Mouse (Mus musculus) 3T3-L1 (cell line): ENCODE measurements around the gene Ptprn.
A peak's percentile ranks its signal among the peaks of the same experiment; 100 is the strongest.

Source experiments
- DNase-seq: peaks from one replicate; pipeline ENCODE4 v3.0.0-alpha.2; 2015; ENCODE audit warnings: low read depth, low spot score

The Ptprn gene

GRCm38 (mm10) chr1:75264091-75264880 is at the start of gene Ptprn:
Gene Ptprn, minus strand, starts transcription at chr1:75264502.
- peak; percentile 57 for DNase-seq

DNA sequence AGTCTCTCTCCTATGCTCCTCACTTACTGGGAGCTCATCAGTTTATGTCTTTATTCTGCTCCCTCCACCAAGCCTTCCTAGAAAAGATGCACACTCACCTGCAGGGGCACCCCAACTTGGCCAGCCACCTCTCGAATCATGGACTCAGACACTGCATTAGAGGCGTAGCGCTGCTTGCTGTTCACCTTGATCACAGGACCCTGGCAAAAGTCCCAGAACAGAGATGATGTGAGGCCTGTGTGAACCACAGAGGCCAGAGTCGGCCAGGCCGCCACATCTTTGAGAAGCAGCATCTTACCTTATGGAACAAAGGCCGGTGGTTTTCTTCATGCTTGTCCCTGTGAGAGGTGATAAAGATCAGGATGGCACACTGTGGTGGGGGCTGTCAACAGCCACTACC is 47.4 kb upstream of the Ptprn start:
- DNase-seq = no peak

- DNase-seq = no peak
Observed at GRCm38 (mm10) chr1:75304662-75305061, 40.4 kb upstream of the Ptprn start.

DNA sequence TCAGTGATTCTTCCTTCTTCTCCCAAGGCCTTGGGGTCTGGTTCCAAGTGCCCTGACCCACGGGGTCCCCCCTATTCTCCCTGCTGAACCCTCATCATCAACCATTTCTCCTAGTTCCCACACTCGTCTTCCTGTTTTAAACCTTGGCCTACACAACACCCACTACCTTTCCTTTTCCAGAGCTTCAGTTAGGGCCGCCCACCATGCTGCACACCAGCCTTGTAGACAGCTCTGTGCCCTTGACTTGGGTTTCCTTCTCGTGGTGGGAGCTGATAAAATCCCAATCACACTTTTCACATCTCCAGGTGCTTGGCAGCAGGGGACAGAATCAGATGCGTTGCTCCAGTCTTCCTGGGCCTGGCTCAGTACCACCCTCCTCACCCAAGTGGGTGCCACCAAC is 30.0 kb upstream of the Ptprn start:
- DNase-seq = no peak

DNA sequence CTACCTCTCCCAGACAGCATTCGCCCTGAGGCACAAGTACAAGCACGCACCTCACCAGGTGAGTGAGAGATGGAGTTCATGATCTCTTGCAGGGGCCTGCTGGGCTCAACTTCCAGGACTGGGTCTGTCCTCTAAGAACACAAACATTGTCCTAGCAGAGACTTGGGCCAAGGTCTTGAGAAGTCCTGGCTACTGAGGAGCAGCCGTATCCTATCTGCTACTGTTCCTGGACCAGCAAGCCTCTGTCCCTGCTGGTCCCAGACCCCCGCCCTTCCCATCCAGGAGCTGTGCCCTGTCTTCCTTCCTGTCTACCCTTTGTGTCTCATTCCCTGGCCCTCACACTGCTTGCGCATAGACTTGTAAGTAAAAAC is 29.0 kb upstream of the Ptprn start:
- no peak for DNase-seq

DNA sequence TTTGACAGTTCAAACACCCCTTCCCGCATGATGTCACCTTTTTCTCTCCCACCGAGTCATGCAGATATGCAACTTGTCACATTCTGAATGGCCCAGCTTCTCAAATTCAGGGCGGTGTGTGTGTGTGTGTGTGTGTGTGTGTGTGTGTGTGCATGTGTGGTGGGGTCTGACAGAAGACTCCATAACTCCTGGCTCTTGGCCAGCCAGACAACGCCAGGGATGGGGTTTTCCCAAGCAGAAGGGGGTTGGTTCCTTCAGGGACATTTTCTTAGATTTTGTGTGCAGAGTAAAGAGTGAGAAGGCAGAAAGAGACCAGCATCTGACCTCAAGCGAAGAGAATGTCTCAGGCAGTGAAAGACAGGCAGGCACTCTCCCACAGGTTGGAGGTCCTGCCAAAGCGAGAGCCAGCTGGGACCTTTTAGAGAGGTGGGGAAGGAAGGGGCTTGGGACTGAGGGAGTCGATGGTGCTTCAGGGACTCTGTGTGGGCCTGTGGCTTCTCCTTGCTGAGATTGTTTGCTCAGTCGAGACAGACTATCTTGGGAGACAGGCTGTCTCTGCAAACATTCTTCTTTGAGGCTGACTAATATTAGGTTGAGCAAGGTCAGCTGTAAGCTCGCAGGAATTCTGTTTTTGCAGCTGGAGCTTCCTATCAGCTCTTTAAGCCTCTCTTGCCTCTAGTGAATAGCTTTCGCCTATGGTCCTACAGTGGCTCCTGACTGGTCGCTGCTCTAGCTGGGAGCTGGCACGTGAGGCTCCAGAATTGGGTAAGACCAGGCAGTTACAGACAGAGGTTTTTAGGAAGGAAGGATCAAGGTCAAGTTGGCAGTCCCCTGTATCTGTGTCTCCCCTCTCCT is 28.4 kb upstream of the Ptprn start:
- DNase-seq = peak; percentile 83

GRCm38 (mm10) chr1:75291321-75291720 is 27.0 kb upstream of the Ptprn start:
- DNase-seq = no peak

DNA sequence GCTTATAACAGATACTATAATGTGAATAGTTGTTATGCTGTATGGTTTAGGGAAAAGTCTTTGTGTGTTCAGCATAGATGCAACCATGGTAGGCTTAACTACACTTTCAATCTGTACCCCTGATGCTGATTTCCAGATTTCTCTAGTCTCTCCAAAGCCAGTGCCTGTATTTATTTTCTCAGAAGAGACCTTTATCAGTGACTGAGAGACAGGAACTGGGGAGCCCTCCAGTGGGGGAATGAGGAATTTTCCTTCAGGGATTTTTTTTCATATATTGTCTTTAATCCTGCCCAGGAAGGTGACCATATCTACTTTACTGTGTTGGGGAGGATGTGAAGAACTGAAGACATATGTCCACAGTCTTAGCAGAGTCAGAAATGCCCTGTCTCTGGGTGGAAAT is 26.3 kb upstream of the Ptprn start:
- DNase-seq = peak; percentile 81

GRCm38 (mm10) chr1:75289888-75290431 is 25.7 kb upstream of the Ptprn start:
- DNase-seq = no peak

GRCm38 (mm10) chr1:75289376-75289775 is 25.1 kb upstream of the Ptprn start:
- DNase-seq = no peak

GRCm38 (mm10) chr1:75284911-75285310 is 20.6 kb upstream of the Ptprn start:
- DNase-seq = no peak

- no peak for DNase-seq
Observed at GRCm38 (mm10) chr1:75283017-75283416, 18.7 kb upstream of the Ptprn start.

DNA sequence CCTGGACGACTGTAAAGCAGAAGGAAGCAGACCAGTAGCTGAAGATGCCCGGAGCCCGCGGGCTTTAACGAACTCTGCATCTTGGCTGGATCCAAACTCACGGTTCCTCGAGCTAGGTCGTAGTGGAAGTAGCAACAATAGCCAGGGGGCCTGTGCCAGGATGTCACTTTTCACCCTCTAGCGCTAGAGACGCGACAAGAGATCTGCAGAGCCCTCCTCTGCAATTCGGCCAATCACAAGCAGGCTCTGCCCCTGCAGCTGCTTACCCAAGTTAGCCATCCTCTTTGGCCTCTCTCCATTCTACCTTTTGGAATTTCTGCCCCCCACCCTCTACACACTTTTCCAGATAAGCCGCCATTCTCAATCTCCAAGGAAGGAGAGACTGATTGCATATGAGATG is 13.9 kb upstream of the Ptprn start, which contains the start of gene Resp18:
TSS of gene Resp18 (minus strand) at position 188 of the 400 bp plus-strand sequence.
- no peak for DNase-seq

DNA sequence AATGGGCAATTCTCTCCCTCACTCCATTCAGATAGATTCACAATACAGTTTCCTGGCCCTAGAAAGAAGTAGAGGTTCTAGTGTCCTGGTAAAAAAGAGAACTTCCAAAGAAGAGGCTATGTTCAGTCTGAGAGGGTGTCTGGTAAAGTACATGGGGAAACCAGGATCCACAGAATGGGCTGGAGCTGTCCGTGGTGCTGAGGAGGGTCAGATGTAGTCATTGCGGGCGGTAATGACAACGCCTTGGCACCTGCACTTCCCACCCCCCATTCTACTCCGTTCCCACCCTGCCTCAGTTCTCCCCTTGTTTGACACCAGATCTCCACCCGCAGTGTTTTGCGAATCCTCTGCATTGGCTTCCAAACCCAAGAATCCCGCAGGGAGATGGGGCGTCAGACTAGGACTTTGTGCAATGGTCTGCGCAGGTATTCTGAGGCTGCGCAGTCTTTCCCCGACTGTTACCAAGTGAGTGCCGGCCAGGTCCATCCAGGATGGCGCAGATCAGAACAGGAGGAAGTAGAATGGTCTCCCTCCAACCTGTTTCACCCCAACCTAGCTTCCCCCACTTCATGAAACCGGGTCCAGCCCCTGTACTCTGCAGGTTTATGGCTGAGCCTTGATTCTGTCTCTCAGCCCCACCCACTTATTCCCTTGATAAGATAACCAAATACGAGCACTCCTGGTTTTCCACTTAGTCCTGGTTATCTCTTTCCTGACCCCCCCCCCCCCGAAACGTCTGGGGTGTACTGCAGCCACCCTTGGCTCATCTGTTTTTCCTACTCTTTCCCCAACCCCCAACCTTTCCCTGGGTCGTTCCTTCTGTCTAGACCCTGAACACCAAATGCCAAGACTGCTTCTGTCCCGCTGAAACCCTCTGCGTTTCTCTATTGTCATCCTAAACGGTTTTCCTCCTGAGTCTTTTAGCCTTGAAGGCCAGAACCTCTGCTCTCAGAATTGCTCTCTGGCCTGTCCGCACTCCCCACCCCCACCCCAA is 13.2 kb upstream of the Ptprn start:
- DNase-seq = peak; percentile 74

- peak; percentile 93 for DNase-seq
Observed at GRCm38 (mm10) chr1:75262969-75263951, 1.0 kb downstream of the Ptprn start.

GRCm38 (mm10) chr1:75261278-75261677 is 3.0 kb downstream of the Ptprn start:
- DNase-seq = peak; percentile 52

DNA sequence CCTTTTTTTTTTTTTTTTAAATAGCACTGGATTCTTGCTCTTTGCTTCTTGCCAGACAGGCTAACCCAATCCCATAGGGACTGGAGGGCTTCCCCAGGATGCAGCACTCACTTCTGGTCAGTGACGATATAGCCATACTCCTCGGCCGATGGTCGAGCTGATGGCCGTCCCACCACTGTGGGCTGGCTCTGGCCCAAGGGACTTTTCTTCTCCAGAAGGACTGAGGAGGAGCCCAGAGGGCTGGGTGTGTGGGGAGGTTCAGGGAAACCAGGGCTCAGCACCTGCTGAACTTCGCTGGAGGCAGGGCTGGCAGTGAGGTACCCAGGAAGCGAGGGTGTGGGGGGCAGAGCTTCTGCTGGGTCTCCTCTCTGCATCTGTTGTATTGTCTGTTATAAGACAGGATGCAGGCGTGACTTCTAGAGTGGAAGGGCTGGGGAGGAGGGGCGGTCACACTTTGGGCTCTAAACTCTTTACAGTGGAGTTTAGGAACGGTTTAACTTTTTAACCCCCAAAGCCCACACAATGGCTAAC is 8.7 kb downstream of the Ptprn start:
- DNase-seq = no peak

DNA sequence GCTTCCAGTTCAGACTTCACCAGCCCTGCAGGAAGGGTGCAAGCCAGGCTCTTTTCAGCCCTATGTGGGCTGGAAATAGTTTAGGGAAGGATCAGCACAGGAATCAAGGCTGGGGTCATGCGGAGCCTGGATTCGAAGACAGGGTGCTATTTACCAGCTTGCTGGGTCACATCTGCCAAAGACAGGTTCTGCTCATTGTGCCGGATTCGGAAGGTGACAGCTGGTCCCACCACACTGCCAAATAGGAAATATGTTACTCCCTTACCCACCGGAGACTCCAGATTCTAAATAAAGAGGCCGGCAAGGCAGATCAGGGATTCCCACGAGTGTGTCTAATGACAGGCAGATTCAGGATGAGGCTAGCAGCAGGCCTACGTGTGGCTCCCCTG is 9.7 kb downstream of the Ptprn start:
- no peak for DNase-seq

DNA sequence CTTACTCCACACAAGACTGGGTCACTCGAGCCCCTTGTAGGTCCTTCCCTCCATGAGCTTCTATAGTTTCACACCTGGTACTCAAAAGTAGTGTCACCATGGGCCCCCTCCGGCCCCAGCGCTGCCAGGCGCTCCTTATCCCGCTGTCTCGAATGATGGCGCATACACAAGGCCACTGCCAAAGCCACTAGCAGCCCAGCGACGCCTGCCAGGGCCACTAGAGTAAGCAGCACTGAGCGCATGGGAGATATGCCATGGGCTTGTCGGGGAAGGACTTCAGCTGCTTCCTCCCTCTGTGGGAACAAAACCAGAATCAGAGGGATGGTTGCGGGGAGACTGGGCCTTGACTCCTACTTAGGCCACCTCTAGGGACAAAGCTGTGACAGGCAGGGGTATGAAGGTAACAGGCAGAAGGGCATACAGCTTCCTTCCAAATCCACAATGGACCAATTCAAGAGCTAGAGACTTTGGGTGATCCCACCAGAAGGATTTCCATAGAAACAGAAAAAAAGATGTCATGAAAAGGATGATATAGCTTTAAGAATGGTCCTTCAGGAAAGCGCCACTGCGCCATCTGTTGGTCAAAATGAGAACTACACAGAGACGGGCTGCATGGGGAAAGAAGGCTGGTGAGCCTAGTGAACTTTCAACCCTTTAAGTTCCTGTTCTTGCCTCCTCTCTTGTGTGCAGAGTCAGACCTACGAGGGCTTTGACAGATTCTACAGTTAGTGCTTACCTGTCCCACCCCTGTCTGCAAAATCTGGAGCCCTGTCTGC is 10.3 kb downstream of the Ptprn start:
- peak; percentile 91 for DNase-seq
